Mouse (Mus musculus) heart, embryonic 16.5 days (tissue): ENCODE results near the gene Fbxw5. TPM values are rescaled to one million over a fixed set of nuclear protein-coding genes. Genes with fewer than 3 reads are reported as not detected.
"Not testable (repeated sequence)": the region's sequence is repeated elsewhere in the genome, so short reads cannot be mapped to it uniquely, and the experiment has no call there.

ENCODE experiments used
- ATAC-seq: fragments of 200-750 bp; cut with Nextera tagmentation; replicated peaks from 2 replicates; pipeline ENCODE4 v1.8.0; 2017; ENCODE audit warnings: moderate number of reproducible peaks; ENCODE audit not compliant: insufficient read depth, low FRiP score; ENCODE audit errors: extremely low read depth
- H3K27ac ChIP-seq: fragments of 300-500 bp; sonication (generic); 2 replicates; pipeline ENCODE4 v1.5.1; 2014; ENCODE audit warnings: mild to moderate bottlenecking, low read length, control low read depth, moderate library complexity
- H3K27me3 ChIP-seq: fragments of 300-500 bp; sonication (generic); 2 replicates; pipeline ENCODE4 v1.6.1; 2014; ENCODE audit warnings: low read length, mixed read lengths; ENCODE audit not compliant: control insufficient read depth, insufficient read depth
- H3K36me3 ChIP-seq: fragments of 300-500 bp; sonication (generic); 2 replicates; pipeline ENCODE4 v1.6.1; 2014; ENCODE audit not compliant: control insufficient read depth, insufficient read depth
- H3K4me1 ChIP-seq: fragments of 300-500 bp; sonication (generic); 2 replicates; pipeline ENCODE4 v1.6.1; 2014; ENCODE audit warnings: low read length, mixed read lengths; ENCODE audit not compliant: control insufficient read depth, insufficient read depth
- H3K4me2 ChIP-seq: fragments of 300-500 bp; sonication (generic); 2 replicates; pipeline ENCODE4 v1.6.1; 2014; ENCODE audit warnings: low read depth, mild to moderate bottlenecking, control low read depth, low read length
- H3K4me3 ChIP-seq: fragments of 300-500 bp; sonication (generic); 2 replicates; pipeline ENCODE4 v1.5.1; 2014; ENCODE audit warnings: mild to moderate bottlenecking, control low read depth, low read length
- H3K9ac ChIP-seq: fragments of 300-500 bp; sonication (generic); 2 replicates; pipeline ENCODE4 v1.6.1; 2014; ENCODE audit warnings: low read length, control low read depth
- H3K9me3 ChIP-seq: fragments of 300-500 bp; sonication (generic); replicated peaks from 2 replicates; pipeline ENCODE4 v1.6.1; 2016; ENCODE audit warnings: low read length; ENCODE audit not compliant: control insufficient read depth
- WGBS: fragments of 180-500 bp; shearing (Covaris S2); extraction: QIAGEN DNeasy Blood & Tissue Kit; methylation state at CpG from one replicate; pipeline ENCODE4 v1.1.7; 2014; 5-methylcytosine and 5-hydroxymethylcytosine counted together
- polyA plus RNA-seq: library from polyadenylated mRNA; unstranded; fragments of >200 nt; fragmentation: Nextera tagmentation; extraction: Ambion mirVana; gene quantifications from 2 replicates; pipeline ENCODE4 v1.2.1, GENCODE M21; 2015

The Fbxw5 gene
- polyA plus RNA-seq, 1 experiment from 2014 or later, result 97.8 TPM

GRCm38 (mm10) chr2:25553171-25553786, 52.7 kb downstream of the Fbxw5 start:
- H3K9ac ChIP-seq, H3K27ac ChIP-seq, H3K27me3 ChIP-seq, H3K4me3 ChIP-seq, ATAC-seq, H3K36me3 ChIP-seq, H3K9me3 ChIP-seq, H3K4me2 ChIP-seq, H3K4me1 ChIP-seq: not testable (repeated sequence)
- 80% methylated on average over 4 of the region's 4 CpGs for WGBS

Other genes starting within 250 kb of the Fbxw5 start
- 15.1 and 16.4 TPM in 2 replicates for gene Tmem203, start 245.3 kb upstream of the Fbxw5 start, polyA plus RNA-seq
- 4.3 and 5.9 TPM in 2 replicates for gene Tprn, start 238.1 kb upstream of the Fbxw5 start, polyA plus RNA-seq
- 154 and 157 TPM in 2 replicates for gene Ssna1, start 228.3 kb upstream of the Fbxw5 start, polyA plus RNA-seq
- 80.5 and 86.6 TPM in 2 replicates for gene Anapc2, start 228.3 kb upstream of the Fbxw5 start, polyA plus RNA-seq
- gene Tmem210, start 212.6 kb upstream of the Fbxw5 start, polyA plus RNA-seq, result not detected in 2 replicates
- gene Lrrc26, start 210.8 kb upstream of the Fbxw5 start, polyA plus RNA-seq, result 0.89 and 1.2 TPM in 2 replicates
- gene Grin1, start 181.6 kb upstream of the Fbxw5 start, polyA plus RNA-seq, result 0.14 TPM in 1 of 2 replicates, not detected in the other
- 24.7 and 28.4 TPM in 2 replicates for gene Man1b1, start 168.4 kb upstream of the Fbxw5 start, polyA plus RNA-seq
- 10.3 and 10.6 TPM in 2 replicates for gene Dpp7, start 144.4 kb upstream of the Fbxw5 start, polyA plus RNA-seq
- 18.8 and 19.3 TPM in 2 replicates for gene Uap1l1, start 135.1 kb upstream of the Fbxw5 start, polyA plus RNA-seq
- 21.1 and 22.5 TPM in 2 replicates for gene Sapcd2, start 128.4 kb upstream of the Fbxw5 start, polyA plus RNA-seq
- 3.4 and 4.0 TPM in 2 replicates for gene Entpd2, start 104.9 kb upstream of the Fbxw5 start, polyA plus RNA-seq
- 30.8 TPM in 2 replicates for gene Npdc1, start 101.4 kb upstream of the Fbxw5 start, polyA plus RNA-seq
- gene Fut7, start 77.5 kb upstream of the Fbxw5 start, polyA plus RNA-seq, result 0.35 and 0.46 TPM in 2 replicates
- gene Abca2, start 72.0 kb upstream of the Fbxw5 start, polyA plus RNA-seq, result 5.4 and 5.8 TPM in 2 replicates
- gene Clic3, start 43.9 kb upstream of the Fbxw5 start, polyA plus RNA-seq, result 8.0 and 17.9 TPM in 2 replicates
- gene Paxx, start 39.7 kb upstream of the Fbxw5 start, polyA plus RNA-seq, result 37.6 and 40.4 TPM in 2 replicates
- gene Ptgds, start 30.7 kb upstream of the Fbxw5 start, polyA plus RNA-seq, result 192 and 202 TPM in 2 replicates
- not detected in 2 replicates for gene Lcn12, start 6.8 kb upstream of the Fbxw5 start, polyA plus RNA-seq
- gene C8g, start 969 bp downstream of the Fbxw5 start, polyA plus RNA-seq, result 3.9 and 4.3 TPM in 2 replicates
- gene Traf2, start 46.2 kb downstream of the Fbxw5 start, polyA plus RNA-seq, result 27.0 and 27.3 TPM in 2 replicates
- 288 and 303 TPM in 2 replicates for gene Edf1, start 57.1 kb downstream of the Fbxw5 start, polyA plus RNA-seq
- 2.7 and 19.0 TPM in 2 replicates for gene Mamdc4, start 74.1 kb downstream of the Fbxw5 start, polyA plus RNA-seq
- 180 and 190 TPM in 2 replicates for gene Phpt1, start 74.5 kb downstream of the Fbxw5 start, polyA plus RNA-seq
- 0.05 and 0.10 TPM in 2 replicates for gene Ajm1, start 81.0 kb downstream of the Fbxw5 start, polyA plus RNA-seq
- gene Rabl6, start 107.8 kb downstream of the Fbxw5 start, polyA plus RNA-seq, result 42.7 and 48.9 TPM in 2 replicates
- gene Ccdc183, start 116.9 kb downstream of the Fbxw5 start, polyA plus RNA-seq, result 0.07 and 0.11 TPM in 2 replicates
- 20.0 and 25.6 TPM in 2 replicates for gene Tmem141, start 121.3 kb downstream of the Fbxw5 start, polyA plus RNA-seq
- gene Fcna, start 127.3 kb downstream of the Fbxw5 start, polyA plus RNA-seq, result 3.6 and 6.3 TPM in 2 replicates
- gene Lcn8, start 152.4 kb downstream of the Fbxw5 start, polyA plus RNA-seq, result not detected in 2 replicates
- not detected in 2 replicates for gene Lcn5, start 157.2 kb downstream of the Fbxw5 start, polyA plus RNA-seq
- gene Lcn6, start 176.0 kb downstream of the Fbxw5 start, polyA plus RNA-seq, result not detected in 2 replicates
- gene Lcn10, start 182.0 kb downstream of the Fbxw5 start, polyA plus RNA-seq, result not detected in 2 replicates
- not detected in 2 replicates for gene Obp2a, start 199.3 kb downstream of the Fbxw5 start, polyA plus RNA-seq
- gene Bmyc, start 206.0 kb downstream of the Fbxw5 start, polyA plus RNA-seq, result 42.3 and 45.4 TPM in 2 replicates
- not detected in 2 replicates for gene Obp2b, start 236.3 kb downstream of the Fbxw5 start, polyA plus RNA-seq